Mouse (Mus musculus) heart, postnatal 36 days (tissue): Measurements from ENCODE around the gene Dnah17. TPM values are rescaled to one million over a fixed set of nuclear protein-coding genes. Genes with fewer than 3 reads are reported as not detected.

Experiments
- DNase-seq, 2 experiments: peaks; one replicate each; pipeline ENCODE4 v3.0.0; 2021 to 2022
- intact Hi-C: fragments of 180-260 bp; cut with DNase I; formaldehyde crosslinking; loops from one replicate; pipeline ENCODE4 v1.15.1; 2025
- microRNA-seq, 2 experiments: library from miRNA; unstranded; fragments of <30 nt; microRNA quantifications; one replicate each; pipeline ENCODE4 v1.2.0; 2021; ENCODE audit warnings: borderline number of aligned reads in 2 of 2
- total RNA-seq, 2 experiments: library from RNA; stranded (reverse); gene quantifications; 2 replicates each; pipeline ENCODE4 v1.2.3; 2021

Dnah17 gene
- total RNA-seq, 2 experiments from 2014 or later: 0.06 to 0.14 TPM

DNA sequence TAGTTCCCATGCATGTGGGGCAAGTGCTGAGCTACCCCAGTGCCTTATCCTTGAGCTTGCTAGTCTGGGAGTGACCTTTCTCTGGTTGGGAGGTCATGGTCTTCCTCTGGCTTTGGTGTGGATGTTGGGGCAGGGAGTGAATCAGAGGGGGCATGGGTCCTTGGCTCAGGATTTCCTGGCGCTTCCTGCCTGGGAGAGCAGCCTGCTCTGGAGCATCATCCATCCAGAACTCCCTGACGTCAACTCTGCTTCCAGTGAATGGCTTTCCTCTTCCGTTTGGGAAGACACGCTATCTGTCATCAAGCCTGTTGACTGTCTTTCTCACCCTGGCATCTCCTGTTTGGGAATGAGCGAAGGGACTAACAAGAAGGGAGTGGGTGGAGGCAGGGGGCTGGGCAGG is 148.0 kb downstream of the Dnah17 start:
- no peak for DNase-seq
- intact Hi-C loops: no loop called here

DNA sequence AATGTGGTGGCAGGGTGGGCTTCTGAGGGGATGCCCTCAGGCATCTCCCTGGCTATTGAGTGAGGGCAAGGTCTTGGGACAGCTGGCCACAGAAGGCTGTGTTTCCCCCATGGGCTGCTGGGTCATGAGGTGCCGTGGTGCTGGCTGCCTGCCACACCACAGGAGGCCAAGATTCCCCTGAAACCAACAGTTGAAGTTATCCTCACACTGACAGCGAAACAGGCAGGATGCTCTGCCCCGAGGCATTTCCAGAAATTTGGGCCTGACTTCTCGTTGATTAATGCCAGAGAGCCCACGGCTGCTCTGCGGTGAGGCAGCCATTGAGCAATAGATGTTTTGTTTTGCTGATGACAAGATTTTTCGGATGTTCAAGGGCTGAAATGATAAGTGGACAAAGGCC is 151.0 kb downstream of the Dnah17 start:
- intact Hi-C loops: no loop called here
- no peak for DNase-seq

DNA sequence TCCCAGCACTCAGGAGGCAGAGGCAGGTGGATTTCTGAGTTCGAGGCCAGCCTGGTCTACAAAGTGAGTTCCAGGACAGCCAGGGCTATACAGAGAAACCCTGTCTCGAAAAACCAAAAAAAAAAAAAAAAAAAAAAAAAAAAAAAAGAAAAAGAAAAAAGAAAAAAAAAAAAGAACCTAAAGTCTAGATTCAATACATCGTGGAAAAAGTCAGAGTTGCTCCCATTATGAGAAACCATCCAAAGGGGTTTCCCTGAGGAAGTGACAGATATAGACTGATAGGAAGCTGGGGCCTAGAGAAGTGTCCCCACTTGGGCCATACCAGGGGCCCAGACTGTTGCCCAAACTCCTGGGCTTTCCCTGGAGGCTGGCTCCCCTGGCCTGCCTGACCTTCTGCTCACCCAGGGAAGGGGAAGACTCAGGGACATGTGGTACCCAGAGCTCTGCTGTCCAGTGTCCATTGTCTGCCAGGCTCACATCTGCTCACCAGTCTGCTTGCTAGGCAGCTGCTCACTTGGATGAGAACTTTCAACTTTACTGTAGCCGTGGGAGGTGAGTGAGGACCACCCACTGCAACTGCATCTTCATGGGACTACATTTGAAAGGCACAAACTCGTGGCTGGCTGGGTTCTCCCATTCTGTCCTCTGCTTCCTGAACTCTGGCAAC is 152.6 kb downstream of the Dnah17 start:
- no peak for DNase-seq
- intact Hi-C loops: no loop called here

DNA sequence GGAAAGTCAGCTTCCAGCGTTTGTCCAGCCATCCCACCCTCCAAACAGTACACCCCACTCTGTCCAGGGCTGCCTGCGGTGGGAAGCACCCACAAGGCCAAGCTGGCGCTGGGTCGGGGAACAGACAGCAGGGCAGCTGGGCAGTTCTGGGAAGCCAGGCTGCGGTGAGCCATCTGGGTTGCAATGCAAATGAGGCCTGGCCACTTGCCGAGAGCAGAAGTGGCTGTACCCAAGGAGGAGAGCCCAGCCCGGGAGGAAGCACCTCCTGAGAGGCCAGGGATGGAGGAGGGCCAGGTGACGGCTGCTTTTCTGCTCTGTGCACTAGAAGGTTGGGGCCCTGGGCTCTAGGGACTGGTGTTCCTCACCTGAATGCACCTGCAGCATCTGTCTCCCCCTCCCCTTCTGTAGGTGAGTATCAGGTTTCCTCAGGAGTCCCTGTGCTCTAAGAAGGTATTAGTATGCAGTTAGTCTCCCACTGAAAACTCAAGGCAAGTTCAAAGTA is 154.3 kb downstream of the Dnah17 start:
- DNase-seq: peak; percentile 60 to 65
- intact Hi-C loops: no loop called here

DNA sequence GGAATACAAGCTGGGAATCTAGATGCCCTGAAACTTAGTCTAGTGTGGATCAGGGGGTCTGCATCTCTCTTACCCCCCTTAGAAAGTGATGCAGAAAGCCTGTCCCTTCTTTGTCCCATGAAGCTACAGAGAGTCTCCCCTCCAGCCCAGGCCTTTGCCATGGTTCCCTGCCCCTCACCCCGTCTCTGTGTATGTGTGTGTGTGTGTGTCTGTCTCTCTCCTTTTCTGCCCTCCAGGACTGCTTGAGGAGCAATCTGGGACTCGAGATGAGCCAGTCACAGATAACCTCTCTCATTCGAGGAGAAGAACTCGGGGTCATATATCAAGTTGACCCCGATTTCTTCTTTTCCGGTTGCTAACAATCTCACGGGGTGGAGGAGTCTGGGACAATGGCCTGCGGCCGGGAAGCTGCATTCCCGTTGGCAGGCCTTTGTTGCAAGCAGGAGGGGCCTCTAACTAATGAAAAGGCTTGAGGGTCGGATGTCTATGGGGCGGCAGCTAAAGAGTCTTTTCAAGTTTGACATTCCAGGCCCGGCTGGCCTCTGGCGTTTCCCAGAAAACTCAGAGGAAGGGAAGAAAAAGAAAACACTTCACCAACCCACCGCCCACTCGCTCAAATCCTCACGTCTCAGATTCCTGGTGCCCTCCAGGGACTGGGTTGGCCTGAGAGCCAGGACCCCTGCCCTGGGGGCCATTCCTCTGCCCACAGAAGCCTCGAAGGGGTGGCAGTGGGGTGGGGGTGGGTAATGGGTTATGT is 155.0 kb downstream of the Dnah17 start:
- intact Hi-C loops: no loop called here
- DNase-seq: no peak

DNA sequence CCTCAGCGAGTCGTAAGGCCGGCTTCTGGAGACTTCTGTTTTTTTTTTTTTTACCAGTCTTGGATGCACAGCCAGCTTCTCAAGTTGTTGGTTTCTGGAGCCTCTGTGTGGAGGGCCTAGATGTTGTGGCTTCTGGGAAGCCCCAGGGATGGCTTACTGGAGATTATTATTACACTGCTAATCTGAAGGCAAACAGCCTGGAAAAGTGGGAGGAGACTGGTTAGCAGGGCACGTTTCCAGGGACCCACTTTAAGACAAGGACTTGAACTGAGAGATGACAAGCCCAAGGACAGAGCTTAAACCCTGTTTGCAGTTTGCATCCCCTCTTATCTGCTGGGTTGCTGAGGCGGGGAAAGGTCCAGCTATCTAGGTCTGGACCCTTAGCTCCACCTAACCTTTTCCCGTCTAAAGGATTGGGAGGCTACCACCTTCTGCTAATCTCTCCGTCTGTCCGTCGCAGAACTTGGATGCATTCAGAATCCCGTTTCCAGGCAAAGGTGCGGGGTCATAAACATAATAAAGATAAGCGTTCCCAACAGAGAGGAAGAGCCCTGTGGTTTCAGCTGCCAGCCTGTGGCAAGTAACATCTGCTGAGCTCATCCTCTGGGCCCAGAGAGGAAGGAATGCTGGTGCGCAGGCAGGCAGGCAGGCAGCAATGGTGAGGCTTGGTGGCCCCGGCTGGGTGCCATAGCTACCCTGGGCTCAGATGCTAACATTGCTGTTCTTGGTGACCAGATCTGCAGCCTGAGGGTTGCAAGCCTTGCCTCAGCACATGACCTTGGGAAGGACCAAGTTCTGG is 155.9 kb downstream of the Dnah17 start:
- intact Hi-C loops: no loop called here
- DNase-seq: no peak

DNA sequence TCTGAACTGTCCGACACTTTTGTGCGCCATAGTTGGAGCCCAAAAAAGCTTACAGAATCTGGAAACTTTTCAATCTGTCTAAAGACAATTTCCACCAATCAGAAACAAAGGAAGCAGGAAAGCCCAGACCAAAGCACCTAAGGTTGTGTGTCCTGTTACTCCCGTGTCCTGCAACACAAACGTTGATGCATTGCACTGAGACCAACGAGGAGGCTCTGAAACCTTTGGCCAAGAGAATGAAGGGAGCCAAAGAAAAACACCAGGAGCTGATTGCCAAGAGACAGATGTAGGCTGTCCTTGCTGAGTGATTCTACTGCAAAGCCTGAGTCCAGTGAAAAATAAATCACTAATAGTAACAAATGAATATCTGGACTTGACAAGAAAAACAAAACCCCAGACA is 156.9 kb downstream of the Dnah17 start:
- no peak for DNase-seq
- intact Hi-C loops: no loop called here

DNA sequence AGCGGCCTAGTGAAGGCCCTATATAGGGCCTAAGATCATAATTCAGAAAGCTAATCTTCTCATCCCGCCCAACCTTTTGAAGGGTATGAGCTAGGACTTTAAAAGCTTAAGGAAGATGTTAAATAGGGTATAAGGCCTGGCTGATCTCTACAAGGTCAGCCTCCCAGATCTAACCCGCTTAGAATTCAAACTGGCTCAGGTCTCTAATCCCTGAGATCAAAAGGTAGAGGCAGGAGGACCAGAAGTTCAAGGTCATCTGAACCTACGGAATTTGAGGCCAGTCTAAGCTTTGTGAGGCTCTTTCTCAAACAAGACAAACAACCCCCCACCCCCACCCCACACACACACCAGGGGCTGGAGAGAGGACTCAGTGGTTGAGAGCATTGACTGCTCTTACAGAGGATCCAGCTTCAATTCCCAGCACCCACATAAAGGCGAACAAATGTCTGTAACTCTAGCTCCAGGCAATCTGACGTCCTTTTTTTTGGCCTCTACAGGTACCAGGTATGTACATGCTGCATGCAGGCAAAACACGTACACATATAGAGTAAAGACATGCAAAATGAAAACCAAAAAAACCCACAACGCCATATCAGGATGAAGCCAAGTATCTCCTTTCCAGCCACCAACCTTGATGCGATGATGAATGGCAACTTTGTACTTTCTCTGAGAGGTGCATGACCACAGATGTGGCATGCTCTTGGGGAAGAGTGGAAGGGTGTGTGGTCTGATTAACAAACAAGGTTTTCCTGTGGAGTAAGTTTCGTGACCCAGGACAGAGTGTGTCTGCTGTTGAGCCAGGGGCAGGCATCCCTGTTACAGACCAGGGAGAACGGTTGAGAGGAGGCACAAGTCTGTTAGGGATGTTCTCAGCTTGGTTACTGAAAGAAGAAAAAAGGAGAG is 157.5 kb downstream of the Dnah17 start:
- intact Hi-C loops: no loop called here
- DNase-seq: no peak

Small RNAs within 50 kb of the gene (microRNA-seq; reads per million reads assigned to microRNA genes)
- gene Mir6933: 0 to 0.67 reads per million in 2 experiments

Other genes starting within 250 kb of the Dnah17 start
- gene Socs3, start 160.6 kb downstream of the Dnah17 start, total RNA-seq: 1 to 10 TPM; 3.4 to 3.8 TPM
- 10 to 100 TPM; 17.8 to 20.0 TPM for gene Pgs1, start 144.3 kb downstream of the Dnah17 start, total RNA-seq
- gene Cyth1, start 118.0 kb upstream of the Dnah17 start, total RNA-seq: 10 to 100 TPM; 45.6 to 51.6 TPM
- gene Usp36, start 159.6 kb upstream of the Dnah17 start, total RNA-seq: 10 to 100 TPM; 12.6 to 15.2 TPM
- gene Cep295nl, start 211.9 kb upstream of the Dnah17 start, total RNA-seq: under 1 TPM; 0.56 to 0.76 TPM
- gene Timp2, start 225.1 kb upstream of the Dnah17 start, total RNA-seq: 100 to 1,000 TPM; 118 to 123 TPM